Mouse (Mus musculus) megakaryocyte, adult 5-6 weeks (primary cell): Measurements from ENCODE around the gene Ptprcap. TPM values are rescaled to one million over a fixed set of nuclear protein-coding genes. Genes with fewer than 3 reads are reported as not detected.
"Not testable (repeated sequence)": the region's sequence is repeated elsewhere in the genome, so short reads cannot be mapped to it uniquely, and the experiment has no call there.

Experiments used
- ATAC-seq: 2 replicates; pipeline ENCODE4 v1.8.0; 2016; ENCODE audit warnings: mild to moderate bottlenecking, inconsistent platforms; ENCODE audit not compliant: poor library complexity, severe bottlenecking
- total RNA-seq, 2 experiments: library from RNA; stranded (forward) in 1 of 2; stranded (reverse) in 1 of 2; fragments of 153-499, 151-499 nt in 1 of 2; fragments of 221-1000, 200-1000 nt in 1 of 2; gene quantifications; 2 replicates each; pipeline versions ENCODE4 v1.2.3 to v1.2.4; 2015 to 2017

The Ptprcap gene
- total RNA-seq, 2 experiments from 2014 or later, result 30.5 to 44.8 TPM

- not testable (repeated sequence) for ATAC-seq
Observed at GRCm38 (mm10) chr19:4125268-4125667, 28.1 kb upstream of the Ptprcap start.

GRCm38 (mm10) chr19:4125741-4126696 is 27.4 kb upstream of the Ptprcap start, which contains the start of gene Aip:
Gene Aip, minus strand, starts transcription at chr19:4125858.
- ATAC-seq, result peak; percentile 75

- ATAC-seq, result no peak
Observed at GRCm38 (mm10) chr19:4126759-4127495, 26.5 kb upstream of the Ptprcap start.

GRCm38 (mm10) chr19:4129462-4129861 is 23.9 kb upstream of the Ptprcap start:
- no peak for ATAC-seq

- no peak for ATAC-seq
Observed at GRCm38 (mm10) chr19:4130106-4130505, 23.3 kb upstream of the Ptprcap start.

GRCm38 (mm10) chr19:4131075-4131474 is 22.3 kb upstream of the Ptprcap start:
- ATAC-seq, result no peak

GRCm38 (mm10) chr19:4131768-4132167 is 21.6 kb upstream of the Ptprcap start:
- 0 out of 2 replicates have a peak, but pooled peaks have one; percentile 32 for ATAC-seq

- no peak for ATAC-seq
Observed at GRCm38 (mm10) chr19:4134354-4134753, 19.1 kb upstream of the Ptprcap start.

GRCm38 (mm10) chr19:4135229-4135962 is 18.0 kb upstream of the Ptprcap start:
- ATAC-seq, result 0 out of 2 replicates have a peak, but pooled peaks have one; percentile 8

- peak; percentile 94 for ATAC-seq
Observed at GRCm38 (mm10) chr19:4135963-4136345, 17.4 kb upstream of the Ptprcap start.

- no peak for ATAC-seq
Observed at GRCm38 (mm10) chr19:4136463-4136862, 16.9 kb upstream of the Ptprcap start.

GRCm38 (mm10) chr19:4137913-4138312 is 15.5 kb upstream of the Ptprcap start:
- 0 out of 2 replicates have a peak, but pooled peaks have one; percentile 27 for ATAC-seq

GRCm38 (mm10) chr19:4139446-4139845 is 14.0 kb upstream of the Ptprcap start, which contains the start of gene Gpr152:
Gene Gpr152, plus strand, starts transcription at chr19:4139787.
- ATAC-seq, result no peak

GRCm38 (mm10) chr19:4140147-4140546 is 13.3 kb upstream of the Ptprcap start:
- no peak for ATAC-seq

GRCm38 (mm10) chr19:4142416-4143173 is 10.8 kb upstream of the Ptprcap start:
- no peak for ATAC-seq

- no peak for ATAC-seq
Observed at GRCm38 (mm10) chr19:4143759-4144268, 9.6 kb upstream of the Ptprcap start, which contains the start of gene Cabp4. Gene Cabp4, minus strand, starts transcription at chr19:4144033.

GRCm38 (mm10) chr19:4144550-4145498 is 8.6 kb upstream of the Ptprcap start:
- ATAC-seq, result no peak

- ATAC-seq, result no peak
Observed at GRCm38 (mm10) chr19:4145936-4146335, 7.5 kb upstream of the Ptprcap start.
